Mouse (Mus musculus) midbrain, embryonic 14.5 days (tissue): ENCODE results near the gene Cbx7. TPM values are rescaled to one million over a fixed set of nuclear protein-coding genes. Genes with fewer than 3 reads are reported as not detected.

Experiments
- microRNA-seq: library from miRNA; unstranded; fragments of <30 nt; microRNA quantifications from one replicate; pipeline ENCODE4, GENCODE M21; 2016
- polyA plus RNA-seq: library from polyadenylated mRNA; unstranded; fragments of >200 nt; fragmentation: Nextera tagmentation; extraction: Ambion mirVana; gene quantifications from 2 replicates; pipeline ENCODE4 v1.2.1, GENCODE M21; 2014

The Cbx7 gene
- polyA plus RNA-seq, 1 experiment from 2014 or later: 4.4 TPM

Small RNA genes lying within 50 kb of the gene (microRNA-seq; reads per million reads assigned to microRNA genes)
- 0.88 reads per million for gene Mir7213

Other genes with a start within 250 kb of the Cbx7 start
- 7.2 and 7.8 TPM in 2 replicates for gene Sun2, start 228.6 kb downstream of the Cbx7 start, polyA plus RNA-seq
- 77.8 and 83.8 TPM in 2 replicates for gene Dnal4, start 193.3 kb downstream of the Cbx7 start, polyA plus RNA-seq
- 17.8 and 42.5 TPM in 2 replicates for gene Nptxr, start 166.4 kb downstream of the Cbx7 start, polyA plus RNA-seq
- gene Npcd, start 136.9 kb downstream of the Cbx7 start, polyA plus RNA-seq: 0.26 TPM in 1 of 2 replicates, not detected in the other
- gene Cbx6, start 136.4 kb downstream of the Cbx7 start, polyA plus RNA-seq: 46.7 and 52.1 TPM in 2 replicates
- 0.92 and 5.0 TPM in 2 replicates for gene Apobec3, start 79.5 kb downstream of the Cbx7 start, polyA plus RNA-seq
- gene Pdgfb, start 43.9 kb upstream of the Cbx7 start, polyA plus RNA-seq: 4.7 and 5.1 TPM in 2 replicates
- 26.3 and 39.4 TPM in 2 replicates for gene Syngr1, start 120.2 kb upstream of the Cbx7 start, polyA plus RNA-seq
- gene Rpl3, start 120.7 kb upstream of the Cbx7 start, polyA plus RNA-seq: 681 and 724 TPM in 2 replicates
- gene Tab1, start 162.0 kb upstream of the Cbx7 start, polyA plus RNA-seq: 37.9 and 42.5 TPM in 2 replicates
- 19.9 and 20.5 TPM in 2 replicates for gene Mgat3, start 202.6 kb upstream of the Cbx7 start, polyA plus RNA-seq